Mouse (Mus musculus) limb, embryonic 11.5 days (tissue): ENCODE measurements around the gene Ajm1. TPM values are rescaled to one million over a fixed set of nuclear protein-coding genes. Genes with fewer than 3 reads are reported as not detected.
A peak's percentile ranks its signal among the peaks of the same experiment; 100 is the strongest.

Source experiments
- ATAC-seq: fragments of 200-750 bp; cut with Nextera tagmentation; 2 replicates; pipeline ENCODE4 v1.8.0; 2017; ENCODE audit warnings: low read depth; ENCODE audit not compliant: insufficient number of reproducible peaks, low FRiP score, low TSS enrichment
- DNase-seq: peaks from one replicate; pipeline ENCODE4 v3.0.0-alpha.2; 2015; ENCODE audit warnings: low spot score
- H3K27ac ChIP-seq: fragments of 300-500 bp; sonication (generic); replicated peaks from 2 replicates; pipeline ENCODE4 v1.5.1; 2014; ENCODE audit warnings: low read depth, mild to moderate bottlenecking, low read length
- H3K27me3 ChIP-seq: fragments of 300-500 bp; sonication (generic); 2 replicates; pipeline ENCODE4 v1.6.1; 2014; ENCODE audit warnings: mild to moderate bottlenecking, low read length, mixed read lengths; ENCODE audit not compliant: control insufficient read depth, insufficient read depth
- H3K36me3 ChIP-seq: fragments of 300-500 bp; sonication (generic); 2 replicates; pipeline ENCODE4 v1.6.1; 2014; ENCODE audit warnings: mild to moderate bottlenecking, low read length, moderate library complexity, mixed read lengths; ENCODE audit not compliant: control insufficient read depth, insufficient read depth
- H3K4me1 ChIP-seq: fragments of 300-500 bp; sonication (generic); 2 replicates; pipeline ENCODE4 v1.6.1; 2014; ENCODE audit warnings: low read length, mixed read lengths; ENCODE audit not compliant: control insufficient read depth, insufficient read depth
- H3K4me2 ChIP-seq: fragments of 300-500 bp; sonication (generic); 2 replicates; pipeline ENCODE4 v1.6.1; 2014; ENCODE audit warnings: low read depth, mild to moderate bottlenecking, moderate library complexity; ENCODE audit not compliant: severe bottlenecking
- H3K4me3 ChIP-seq: fragments of 300-500 bp; sonication (generic); 2 replicates; pipeline ENCODE4 v1.5.1; 2014; ENCODE audit warnings: low read depth, low read length
- H3K9ac ChIP-seq: fragments of 300-500 bp; sonication (generic); 2 replicates; pipeline ENCODE4 v1.6.1; 2014; ENCODE audit warnings: mild to moderate bottlenecking, low read length
- H3K9me3 ChIP-seq: fragments of 300-500 bp; sonication (generic); 2 replicates; pipeline ENCODE4 v1.6.1; 2016; ENCODE audit warnings: low read length; ENCODE audit not compliant: control insufficient read depth
- WGBS: fragments of 180-500 bp; shearing (Covaris S2); extraction: QIAGEN DNeasy Blood & Tissue Kit; methylation state at CpG from one replicate; pipeline ENCODE4 v1.1.7; 2014; 5-methylcytosine and 5-hydroxymethylcytosine counted together
- polyA plus RNA-seq: library from polyadenylated mRNA; unstranded; fragments of >200 nt; fragmentation: Nextera tagmentation; extraction: Ambion mirVana; gene quantifications from 2 replicates; pipeline ENCODE4 v1.2.1, GENCODE M21; 2014

Gene Ajm1
- 0.04 TPM in 1 of 2 replicates, not detected in the other for polyA plus RNA-seq

GRCm38 (mm10) chr2:25581294-25581864, at the start of gene Ajm1:
Gene Ajm1, minus strand, starts transcription at chr2:25581757.
- Histone ChIP-seq H3K4me1 (peaks cover 26% of the 10 kb centered on the region), H3K9ac (no peak within 1 kb of the TSS), H3K9me3 (no peaks in the 10 kb centered on the region), H3K27me3 (peaks cover 45% of the 10 kb centered on the region), H3K27ac (no peak within 1 kb of the TSS), H3K36me3 (peaks cover 10% of the 10 kb centered on the region; the same call in 1 of the 2 replicates), H3K4me2 (peak within 1 kb of the TSS; percentile 37; the same call in 1 of the 2 replicates), H3K4me3 (no peak within 1 kb of the TSS)
- ATAC-seq = peak; percentile 65
- peak; percentile 80 for DNase-seq
- 8% methylated on average over 19 of the region's 19 CpGs for WGBS

- DNase-seq (no peak), ATAC-seq (no peak)
- Histone ChIP-seq H3K4me3 (no peak overlapping the region), H3K27me3 (no peaks in the 10 kb centered on the region), H3K9ac (no peak overlapping the region), H3K9me3 (no peaks in the 10 kb centered on the region), H3K27ac (no peak overlapping the region), H3K4me1 (no peaks in the 10 kb centered on the region), H3K36me3 (no peaks in the 10 kb centered on the region), H3K4me2 (no peak overlapping the region)
- WGBS = 45% methylated on average over 4 of the region's 4 CpGs
These were observed 47.2 kb upstream of the Ajm1 start for GRCm38 (mm10) chr2:25628738-25629137.

- Histone ChIP-seq H3K9me3 (no peaks in the 10 kb centered on the region), H3K4me1 (no peaks in the 10 kb centered on the region), H3K9ac (no peak within 1 kb of the TSS), H3K4me2 (no peak within 1 kb of the TSS), H3K36me3 (no peaks in the 10 kb centered on the region), H3K27me3 (no peaks in the 10 kb centered on the region), H3K27ac (no peak within 1 kb of the TSS), H3K4me3 (no peak within 1 kb of the TSS)
- DNase-seq (no peak), ATAC-seq (no peak)
- WGBS = 74% methylated on average over 6 of the region's 6 CpGs
These were observed 46.3 kb upstream of the Ajm1 start, which contains the start of gene Fcna for GRCm38 (mm10) chr2:25627811-25628210. Gene Fcna, minus strand, starts transcription at chr2:25628030.

GRCm38 (mm10) chr2:25625986-25626385, 44.4 kb upstream of the Ajm1 start:
- no peak overlapping the region for H3K27ac ChIP-seq
- no peak overlapping the region for H3K4me2 ChIP-seq
- H3K4me1 ChIP-seq = no peaks in the 10 kb centered on the region
- no peaks in the 10 kb centered on the region for H3K27me3 ChIP-seq
- DNase-seq (no peak), ATAC-seq (no peak)
- H3K4me3 ChIP-seq = no peak overlapping the region
- H3K9ac ChIP-seq = no peak overlapping the region
- 62% methylated on average over 5 of the region's 5 CpGs for WGBS
- no peaks in the 10 kb centered on the region for H3K36me3 ChIP-seq
- H3K9me3 ChIP-seq = no peaks in the 10 kb centered on the region

GRCm38 (mm10) chr2:25621229-25622200, 40.0 kb upstream of the Ajm1 start, which contains the start of gene Tmem141:
Gene Tmem141, minus strand, starts transcription at chr2:25622005.
- Histone ChIP-seq H3K9ac (peak within 1 kb of the TSS; percentile 49), H3K4me3 (peak within 1 kb of the TSS; percentile 42), H3K4me1 (no peaks in the 10 kb centered on the region), H3K4me2 (peak within 1 kb of the TSS; percentile 64), H3K36me3 (no peaks in the 10 kb centered on the region), H3K27ac (no peak within 1 kb of the TSS), H3K27me3 (peaks cover 16% of the 10 kb centered on the region), H3K9me3 (no peaks in the 10 kb centered on the region)
- WGBS = 6% methylated on average over 34 of the region's 34 CpGs
- ATAC-seq = peak; percentile 93
- DNase-seq = peak; percentile 84

- Histone ChIP-seq H3K27ac (no peak overlapping the region), H3K4me3 (no peak overlapping the region), H3K9ac (no peak overlapping the region), H3K27me3 (peaks cover 23% of the 10 kb centered on the region), H3K4me1 (0 out of 2 replicates have a peak, but pooled peaks cover 3% of the 10 kb centered on the region), H3K9me3 (no peaks in the 10 kb centered on the region), H3K36me3 (no peaks in the 10 kb centered on the region), H3K4me2 (no peak overlapping the region)
- ATAC-seq (no peak), DNase-seq (no peak)
- 89% methylated on average over 4 of the region's 4 CpGs for whole genome bisulfite sequencing
These were observed 39.3 kb upstream of the Ajm1 start for GRCm38 (mm10) chr2:25620852-25621228.

GRCm38 (mm10) chr2:25620386-25620785, 38.8 kb upstream of the Ajm1 start:
- Histone ChIP-seq H3K4me2 (no peak overlapping the region), H3K9ac (no peak overlapping the region), H3K36me3 (no peaks in the 10 kb centered on the region), H3K4me1 (0 out of 2 replicates have a peak, but pooled peaks cover 3% of the 10 kb centered on the region), H3K27me3 (peaks cover 27% of the 10 kb centered on the region), H3K27ac (no peak overlapping the region), H3K4me3 (no peak overlapping the region), H3K9me3 (no peaks in the 10 kb centered on the region)
- no peak for DNase-seq
- WGBS = 81% methylated on average over 6 of the region's 6 CpGs
- ATAC-seq = no peak

- ATAC-seq (no peak), DNase-seq (no peak)
- H3K4me1 ChIP-seq = 0 out of 2 replicates have a peak, but pooled peaks cover 3% of the 10 kb centered on the region
- no peaks in the 10 kb centered on the region for H3K36me3 ChIP-seq
- H3K9me3 ChIP-seq = no peaks in the 10 kb centered on the region
- no peak within 1 kb of the TSS for H3K4me3 ChIP-seq
- no peak within 1 kb of the TSS for H3K9ac ChIP-seq
- peaks cover 38% of the 10 kb centered on the region for H3K27me3 ChIP-seq
- WGBS = 79% methylated on average over 3 of the region's 3 CpGs
- no peak within 1 kb of the TSS for H3K4me2 ChIP-seq
- no peak within 1 kb of the TSS for H3K27ac ChIP-seq
These were observed 36.0 kb upstream of the Ajm1 start, which contains the start of gene Ccdc183 for GRCm38 (mm10) chr2:25617578-25617977. Gene Ccdc183, minus strand, starts transcription at chr2:25617678.
